Mouse (Mus musculus): ENCODE measurements around the gene Olfr610. TPM values are rescaled to one million over a fixed set of nuclear protein-coding genes. Genes with fewer than 3 reads are reported as not detected.
"Not testable (repeated sequence)": the region's sequence is repeated elsewhere in the genome, so short reads cannot be mapped to it uniquely, and the experiment has no call there.

Olfr610 gene
- polyA plus RNA-seq (2014; fragmentation: Nextera tagmentation; extraction: Ambion mirVana): not detected in 2 replicates

- ATAC-seq (replicated peaks; ENCODE audit: low FRiP score) (no peak), DNase-seq (ENCODE audit: low spot score) (no peak)
- WGBS: 71% methylated on average over 2 of the region's 2 CpGs
- Histone ChIP-seq H3K36me3 (ENCODE audit: control insufficient read depth, insufficient read depth, low read length) (no peaks in the 10 kb centered on the region), H3K4me3 (ENCODE audit: low read depth, low read length) (no peak within 1 kb of the TSS), H3K9ac (ENCODE audit: low read depth, low read length) (no peak within 1 kb of the TSS), H3K4me2 (no peak within 1 kb of the TSS), H3K4me1 (replicated peaks; ENCODE audit: control insufficient read depth, insufficient read depth, low read length) (no peaks in the 10 kb centered on the region), H3K27me3 (replicated peaks; ENCODE audit: control insufficient read depth, insufficient read depth, low read length) (no peaks in the 10 kb centered on the region), H3K27ac (ENCODE audit: low read depth, low read length) (no peak within 1 kb of the TSS), H3K9me3 (ENCODE audit: control insufficient read depth, low read length) (no peaks in the 10 kb centered on the region)
Measured at GRCm38 (mm10) chr7:103512022-103512421, at the start of gene Olfr610. Olfr610 (minus strand) TSS chr7:103512122.

- ATAC-seq (replicated peaks; ENCODE audit: low FRiP score): no peak
- H3K27me3 ChIP-seq (replicated peaks; ENCODE audit: control insufficient read depth, insufficient read depth, low read length): no peaks in the 10 kb centered on the region
- no peaks in the 10 kb centered on the region for H3K9me3 ChIP-seq (ENCODE audit: control insufficient read depth, low read length)
- no peaks in the 10 kb centered on the region for H3K36me3 ChIP-seq (ENCODE audit: control insufficient read depth, insufficient read depth, low read length)
- DNase-seq (ENCODE audit: low spot score): no peak
- H3K4me2 ChIP-seq: no peak within 1 kb of the TSS
- H3K4me3 ChIP-seq (ENCODE audit: low read depth, low read length): no peak within 1 kb of the TSS
- H3K4me1 ChIP-seq (replicated peaks; ENCODE audit: control insufficient read depth, insufficient read depth, low read length): no peaks in the 10 kb centered on the region
- 56% methylated on average over 2 of the region's 2 CpGs for WGBS
- no peak within 1 kb of the TSS for H3K27ac ChIP-seq (ENCODE audit: low read depth, low read length)
- no peak within 1 kb of the TSS for H3K9ac ChIP-seq (ENCODE audit: low read depth, low read length)
Measured at GRCm38 (mm10) chr7:103555779-103556178, 43.9 kb upstream of the Olfr610 start, which contains the start of gene Olfr615. Olfr615 (plus strand) TSS chr7:103556079.

- Histone ChIP-seq H3K4me3 (ENCODE audit: low read depth, low read length) (no peak within 1 kb of the TSS), H3K4me1 (replicated peaks; ENCODE audit: control insufficient read depth, insufficient read depth, low read length) (no peaks in the 10 kb centered on the region), H3K36me3 (ENCODE audit: control insufficient read depth, insufficient read depth, low read length) (no peaks in the 10 kb centered on the region), H3K9ac (ENCODE audit: low read depth, low read length) (no peak within 1 kb of the TSS), H3K9me3 (ENCODE audit: control insufficient read depth, low read length) (no peaks in the 10 kb centered on the region), H3K4me2 (no peak within 1 kb of the TSS), H3K27me3 (replicated peaks; ENCODE audit: control insufficient read depth, insufficient read depth, low read length) (no peaks in the 10 kb centered on the region), H3K27ac (ENCODE audit: low read depth, low read length) (no peak within 1 kb of the TSS)
- WGBS: 69% methylated on average over 2 of the region's 2 CpGs
- no peak for DNase-seq (ENCODE audit: low spot score)
- no peak for ATAC-seq (replicated peaks; ENCODE audit: low FRiP score)
Measured at GRCm38 (mm10) chr7:103547774-103548173, 35.9 kb upstream of the Olfr610 start, which contains the start of gene Olfr613. Olfr613 (plus strand) TSS chr7:103548074.

GRCm38 (mm10) chr7:103542617-103543016 lies 30.7 kb upstream of the Olfr610 start, which contains the start of gene Olfr612:
Olfr612 (minus strand) TSS chr7:103542717.
- H3K4me1 ChIP-seq (replicated peaks; ENCODE audit: control insufficient read depth, insufficient read depth, low read length); ATAC-seq (replicated peaks; ENCODE audit: low FRiP score); H3K4me3 ChIP-seq (ENCODE audit: low read depth, low read length); H3K9me3 ChIP-seq (ENCODE audit: control insufficient read depth, low read length); H3K27me3 ChIP-seq (replicated peaks; ENCODE audit: control insufficient read depth, insufficient read depth, low read length); H3K9ac ChIP-seq (ENCODE audit: low read depth, low read length); H3K4me2 ChIP-seq; H3K27ac ChIP-seq (ENCODE audit: low read depth, low read length); DNase-seq (ENCODE audit: low spot score); H3K36me3 ChIP-seq (ENCODE audit: control insufficient read depth, insufficient read depth, low read length): not testable (repeated sequence)
- WGBS: 75% methylated on average over 2 of the region's 2 CpGs

DNA sequence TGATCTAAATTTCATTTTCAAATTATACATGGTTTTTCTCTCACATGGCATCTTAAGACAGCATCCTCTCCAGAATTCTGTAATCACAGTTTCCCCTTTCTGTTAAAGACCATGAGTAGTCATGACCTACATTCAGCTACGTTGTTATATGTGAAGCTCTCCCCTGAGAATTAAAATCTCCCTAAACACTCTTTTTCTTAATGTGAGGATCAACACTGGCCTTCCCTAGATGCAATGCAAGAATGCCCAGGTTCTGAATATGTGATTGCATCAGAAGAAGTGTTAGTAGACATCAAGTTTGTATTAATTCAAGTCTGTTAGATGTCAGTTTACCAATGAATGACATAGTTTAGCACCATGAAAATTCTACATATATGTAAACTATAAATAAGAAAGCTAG lies 8.8 kb upstream of the Olfr610 start, which contains the start of gene Olfr611:
Olfr611 (minus strand) TSS at position 101 of the 400 bp plus-strand sequence.
- whole genome bisulfite sequencing: 64% methylated on average over 1 of the region's 1 CpGs
- H3K4me2 ChIP-seq; ATAC-seq (replicated peaks; ENCODE audit: low FRiP score); H3K27me3 ChIP-seq (replicated peaks; ENCODE audit: control insufficient read depth, insufficient read depth, low read length); H3K4me3 ChIP-seq (ENCODE audit: low read depth, low read length); DNase-seq (ENCODE audit: low spot score); H3K27ac ChIP-seq (ENCODE audit: low read depth, low read length); H3K4me1 ChIP-seq (replicated peaks; ENCODE audit: control insufficient read depth, insufficient read depth, low read length); H3K9ac ChIP-seq (ENCODE audit: low read depth, low read length); H3K9me3 ChIP-seq (ENCODE audit: control insufficient read depth, low read length); H3K36me3 ChIP-seq (ENCODE audit: control insufficient read depth, insufficient read depth, low read length): not testable (repeated sequence)

DNA sequence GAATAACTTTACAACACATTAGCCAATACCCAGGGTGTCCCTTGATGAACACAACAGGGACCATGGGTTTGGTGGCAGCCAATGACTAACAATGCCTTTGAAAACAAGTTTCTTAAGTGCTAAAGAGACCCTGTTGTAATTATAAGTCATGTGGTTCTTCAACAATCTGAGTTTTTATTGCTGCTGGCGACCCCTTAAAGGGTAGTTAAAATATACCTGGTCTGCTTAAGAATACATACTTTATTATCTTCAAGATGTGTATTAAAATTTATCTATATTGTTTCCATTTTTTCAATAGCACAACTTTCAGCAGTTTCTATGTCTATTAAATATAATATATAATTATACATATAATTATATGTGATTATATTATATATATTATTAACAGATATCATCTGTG lies 14.0 kb downstream of the Olfr610 start, which contains the start of gene Olfr609:
Olfr609 (minus strand) TSS at position 101 of the 400 bp plus-strand sequence.
- no peak for ATAC-seq (replicated peaks; ENCODE audit: low FRiP score)
- Histone ChIP-seq H3K27me3 (replicated peaks; ENCODE audit: control insufficient read depth, insufficient read depth, low read length) (no peaks in the 10 kb centered on the region), H3K27ac (ENCODE audit: low read depth, low read length) (no peak within 1 kb of the TSS), H3K36me3 (ENCODE audit: control insufficient read depth, insufficient read depth, low read length) (no peaks in the 10 kb centered on the region), H3K4me1 (replicated peaks; ENCODE audit: control insufficient read depth, insufficient read depth, low read length) (no peaks in the 10 kb centered on the region), H3K4me3 (ENCODE audit: low read depth, low read length) (no peak within 1 kb of the TSS), H3K9ac (ENCODE audit: low read depth, low read length) (no peak within 1 kb of the TSS), H3K4me2 (no peak within 1 kb of the TSS), H3K9me3 (ENCODE audit: control insufficient read depth, low read length) (no peaks in the 10 kb centered on the region)
- no peak for DNase-seq (ENCODE audit: low spot score)
- whole genome bisulfite sequencing: 61% methylated on average over 1 of the region's 1 CpGs

GRCm38 (mm10) chr7:103477106-103477505 lies 34.8 kb downstream of the Olfr610 start:
- not testable (repeated sequence) for H3K9ac ChIP-seq (ENCODE audit: low read depth, low read length); DNase-seq (ENCODE audit: low spot score); H3K4me3 ChIP-seq (ENCODE audit: low read depth, low read length); H3K27ac ChIP-seq (ENCODE audit: low read depth, low read length); H3K4me1 ChIP-seq (replicated peaks; ENCODE audit: control insufficient read depth, insufficient read depth, low read length); H3K9me3 ChIP-seq (ENCODE audit: control insufficient read depth, low read length); H3K4me2 ChIP-seq; H3K27me3 ChIP-seq (replicated peaks; ENCODE audit: control insufficient read depth, insufficient read depth, low read length); H3K36me3 ChIP-seq (ENCODE audit: control insufficient read depth, insufficient read depth, low read length); ATAC-seq (replicated peaks; ENCODE audit: low FRiP score)
- WGBS: 81% methylated on average over 9 of the region's 9 CpGs

DNA sequence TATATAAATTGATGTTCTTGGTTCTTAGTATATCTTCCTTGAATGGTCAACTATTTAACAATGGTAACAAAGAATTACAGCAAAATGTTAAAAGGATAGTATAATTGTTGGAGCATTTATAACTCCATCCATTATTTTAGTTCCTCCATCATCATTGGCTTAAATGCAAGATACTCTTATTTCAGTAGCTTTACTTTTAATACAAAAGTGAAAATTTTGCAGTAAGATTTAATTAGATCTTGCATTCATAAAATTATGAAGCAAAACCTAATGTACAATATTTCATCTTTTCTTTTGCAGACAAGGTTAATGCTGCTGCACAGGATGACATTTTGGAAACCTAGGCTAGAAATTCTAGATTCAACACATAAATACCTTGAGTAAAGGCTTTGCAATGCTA lies 42.3 kb downstream of the Olfr610 start, which contains the start of gene Olfr608:
Olfr608 (plus strand) TSS at position 301 of the 400 bp plus-strand sequence.
- H3K27ac ChIP-seq (ENCODE audit: low read depth, low read length): no peak within 1 kb of the TSS
- no peaks in the 10 kb centered on the region for H3K9me3 ChIP-seq (ENCODE audit: control insufficient read depth, low read length)
- no peak within 1 kb of the TSS for H3K4me3 ChIP-seq (ENCODE audit: low read depth, low read length)
- no peak within 1 kb of the TSS for H3K4me2 ChIP-seq
- ATAC-seq (replicated peaks; ENCODE audit: low FRiP score): no peak
- no peaks in the 10 kb centered on the region for H3K36me3 ChIP-seq (ENCODE audit: control insufficient read depth, insufficient read depth, low read length)
- DNase-seq (ENCODE audit: low spot score): no peak
- H3K27me3 ChIP-seq (replicated peaks; ENCODE audit: control insufficient read depth, insufficient read depth, low read length): no peaks in the 10 kb centered on the region
- no peaks in the 10 kb centered on the region for H3K4me1 ChIP-seq (replicated peaks; ENCODE audit: control insufficient read depth, insufficient read depth, low read length)
- no peak within 1 kb of the TSS for H3K9ac ChIP-seq (ENCODE audit: low read depth, low read length)

GRCm38 (mm10) chr7:103460590-103460989 lies 51.3 kb downstream of the Olfr610 start:
- no peaks in the 10 kb centered on the region for H3K27me3 ChIP-seq (replicated peaks; ENCODE audit: control insufficient read depth, insufficient read depth, low read length)
- no peak overlapping the region for H3K27ac ChIP-seq (ENCODE audit: low read depth, low read length)
- H3K9ac ChIP-seq (ENCODE audit: low read depth, low read length): no peak overlapping the region
- no peaks in the 10 kb centered on the region for H3K4me1 ChIP-seq (replicated peaks; ENCODE audit: control insufficient read depth, insufficient read depth, low read length)
- H3K4me2 ChIP-seq: no peak overlapping the region
- H3K9me3 ChIP-seq (ENCODE audit: control insufficient read depth, low read length): no peaks in the 10 kb centered on the region
- WGBS: 87% methylated on average over 5 of the region's 5 CpGs
- no peak for ATAC-seq (replicated peaks; ENCODE audit: low FRiP score)
- no peak for DNase-seq (ENCODE audit: low spot score)
- H3K4me3 ChIP-seq (ENCODE audit: low read depth, low read length): no peak overlapping the region
- H3K36me3 ChIP-seq (ENCODE audit: control insufficient read depth, insufficient read depth, low read length): no peaks in the 10 kb centered on the region
